Mouse (Mus musculus): ENCODE measurements around the gene Scrn2. TPM values are rescaled to one million over a fixed set of nuclear protein-coding genes. Genes with fewer than 3 reads are reported as not detected.

Scrn2 gene
- polyA plus RNA-seq, 1 experiment from 2014 or later, result 20.6 TPM

- no peaks in the 10 kb centered on the region for H3K9me3 ChIP-seq (ENCODE audit: low read length)
- H3K27me3 ChIP-seq (ENCODE audit: insufficient read depth, low read length), result no peaks in the 10 kb centered on the region
- H3K4me3 ChIP-seq (ENCODE audit: low read depth, low read length), result no peak overlapping the region
- H3K9ac ChIP-seq (replicated peaks), result no peak overlapping the region
- DNase-seq (no peak), ATAC-seq (no peak)
- peaks cover 16% of the 10 kb centered on the region for H3K4me1 ChIP-seq (ENCODE audit: insufficient read depth)
- H3K4me2 ChIP-seq (ENCODE audit: low read depth, low read length), result no peak overlapping the region
- TF ChIP-seq CTCF (IDR thresholded peaks at IDR 0.05; ENCODE audit: low read depth) (no peak), EP300 (IDR thresholded peaks at IDR 0.05; ENCODE audit: low read depth) (no peak)
- 86% methylated on average over 8 of the region's 8 CpGs for WGBS (ENCODE audit: insufficient replicate concordance)
- peaks cover 20% of the 10 kb centered on the region for H3K36me3 ChIP-seq (replicated peaks; ENCODE audit: insufficient read depth, low read length)
- no peak overlapping the region for H3K27ac ChIP-seq (ENCODE audit: low read depth)
Measured at GRCm38 (mm10) chr11:97044902-97045301, 15.2 kb downstream of the Scrn2 start.

DNA sequence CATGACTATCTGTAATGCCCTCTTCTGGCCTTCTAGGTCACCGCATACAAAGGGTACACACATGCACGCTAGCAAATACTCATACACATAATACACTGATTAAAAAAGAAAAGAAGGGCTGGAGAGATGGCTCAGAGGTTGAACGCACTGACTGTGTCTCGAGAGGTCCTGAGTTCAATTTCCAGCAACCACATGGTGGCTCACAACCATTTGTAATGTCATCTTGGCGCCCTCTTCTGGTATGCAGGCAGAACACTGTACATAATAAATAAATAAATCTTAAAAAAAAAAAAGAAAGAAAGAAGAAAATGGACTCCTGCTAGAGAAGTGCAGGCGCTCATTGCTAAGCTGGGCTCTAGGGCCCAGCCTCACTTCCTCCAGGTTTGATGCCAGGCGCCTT lies 16.1 kb downstream of the Scrn2 start:
- no peaks in the 10 kb centered on the region for H3K27me3 ChIP-seq (ENCODE audit: insufficient read depth, low read length)
- DNase-seq (no peak), ATAC-seq (no peak)
- H3K36me3 ChIP-seq (replicated peaks; ENCODE audit: insufficient read depth, low read length), result peaks cover 20% of the 10 kb centered on the region
- H3K4me2 ChIP-seq (ENCODE audit: low read depth, low read length), result no peak overlapping the region
- H3K27ac ChIP-seq (ENCODE audit: low read depth), result no peak overlapping the region
- 82% methylated on average over 7 of the region's 7 CpGs for WGBS (ENCODE audit: insufficient replicate concordance)
- H3K4me1 ChIP-seq (ENCODE audit: insufficient read depth), result peaks cover 14% of the 10 kb centered on the region
- no peak overlapping the region for H3K9ac ChIP-seq (replicated peaks)
- TF ChIP-seq EP300 (IDR thresholded peaks at IDR 0.05; ENCODE audit: low read depth) (no peak), CTCF (IDR thresholded peaks at IDR 0.05; ENCODE audit: low read depth) (peak; percentile 39)
- no peaks in the 10 kb centered on the region for H3K9me3 ChIP-seq (ENCODE audit: low read length)
- no peak overlapping the region for H3K4me3 ChIP-seq (ENCODE audit: low read depth, low read length)

- ATAC-seq, result no peak
Measured at GRCm38 (mm10) chr11:97048090-97048650, 18.4 kb downstream of the Scrn2 start.

GRCm38 (mm10) chr11:97049492-97050085 lies 19.9 kb downstream of the Scrn2 start:
- Histone ChIP-seq H3K36me3 (replicated peaks; ENCODE audit: insufficient read depth, low read length) (peaks cover 28% of the 10 kb centered on the region), H3K4me1 (ENCODE audit: insufficient read depth) (peaks cover 22% of the 10 kb centered on the region), H3K27me3 (ENCODE audit: insufficient read depth, low read length) (no peaks in the 10 kb centered on the region), H3K27ac (ENCODE audit: low read depth) (no peak overlapping the region), H3K9me3 (ENCODE audit: low read length) (no peaks in the 10 kb centered on the region), H3K4me2 (ENCODE audit: low read depth, low read length) (no peak overlapping the region), H3K9ac (replicated peaks) (no peak overlapping the region), H3K4me3 (ENCODE audit: low read depth, low read length) (no peak overlapping the region)
- no peak for TF ChIP-seq EP300 (IDR thresholded peaks at IDR 0.05; ENCODE audit: low read depth)
- TF ChIP-seq CTCF (IDR thresholded peaks at IDR 0.05; ENCODE audit: low read depth), result no peak
- WGBS (ENCODE audit: insufficient replicate concordance), result 85% methylated on average over 6 of the region's 6 CpGs
- ATAC-seq (no peak), DNase-seq (no peak)

More at GRCm38 (mm10) chr11:97048090-97048650, 18.4 kb downstream of the Scrn2 start:
- Histone ChIP-seq H3K4me2 (ENCODE audit: low read depth, low read length) (no peak overlapping the region), H3K4me1 (ENCODE audit: insufficient read depth) (peaks cover 22% of the 10 kb centered on the region), H3K9ac (replicated peaks) (no peak overlapping the region), H3K27ac (ENCODE audit: low read depth) (no peak overlapping the region), H3K4me3 (ENCODE audit: low read depth, low read length) (no peak overlapping the region), H3K36me3 (replicated peaks; ENCODE audit: insufficient read depth, low read length) (peaks cover 20% of the 10 kb centered on the region), H3K27me3 (ENCODE audit: insufficient read depth, low read length) (no peaks in the 10 kb centered on the region), H3K9me3 (ENCODE audit: low read length) (no peaks in the 10 kb centered on the region)
- no peak for DNase-seq
- 76% methylated on average over 8 of the region's 8 CpGs for WGBS (ENCODE audit: insufficient replicate concordance)
- TF ChIP-seq CTCF (IDR thresholded peaks at IDR 0.05; ENCODE audit: low read depth), result no peak
- TF ChIP-seq EP300 (IDR thresholded peaks at IDR 0.05; ENCODE audit: low read depth), result no peak

DNA sequence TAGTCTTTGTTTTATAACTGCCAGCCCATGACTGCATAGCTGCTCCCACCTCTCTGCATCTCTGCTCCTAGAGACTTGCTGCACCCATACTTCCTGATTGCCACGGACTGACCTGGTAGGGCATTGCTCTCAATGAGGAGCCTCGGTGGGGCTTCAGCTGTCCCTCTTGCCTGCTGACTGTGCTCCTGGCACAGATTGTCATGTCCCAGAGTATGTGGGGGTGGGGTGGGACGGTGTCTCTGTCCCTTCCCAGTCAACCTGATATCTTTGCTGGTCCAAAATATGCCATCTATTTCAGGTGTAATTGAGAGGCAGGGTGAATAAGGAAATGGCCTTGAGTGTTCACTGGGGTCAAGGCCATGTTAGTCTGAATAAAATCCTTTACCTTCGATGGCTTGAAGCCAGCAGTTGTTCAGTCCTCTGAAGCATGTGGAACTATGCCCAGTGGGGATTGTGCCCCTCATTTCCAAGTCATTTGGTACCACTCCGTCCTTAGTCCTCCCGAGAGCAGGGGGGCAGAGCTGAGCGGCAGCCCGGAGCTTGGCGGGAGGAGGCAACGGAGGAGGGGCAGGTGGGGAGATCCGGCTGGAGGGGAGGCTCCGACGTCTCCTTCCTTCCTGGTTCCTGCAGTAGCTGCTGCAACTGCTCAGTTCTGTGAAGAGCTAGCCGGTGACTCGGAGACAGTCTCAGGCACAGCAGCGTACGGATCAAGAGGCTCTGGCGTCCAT lies 20.6 kb downstream of the Scrn2 start, which contains the start of gene Osbpl7:
Gene Osbpl7, plus strand, starts transcription at position 413 of the 728 bp plus-strand sequence.
- H3K27ac ChIP-seq (ENCODE audit: low read depth), result 0 out of 2 replicates have a peak within 1 kb of the TSS, but pooled peaks have one; percentile 48
- H3K9me3 ChIP-seq (ENCODE audit: low read length), result no peaks in the 10 kb centered on the region
- TF ChIP-seq EP300 (IDR thresholded peaks at IDR 0.05; ENCODE audit: low read depth) (no peak), CTCF (IDR thresholded peaks at IDR 0.05; ENCODE audit: low read depth) (peak; percentile 40; the same call in 1 of the 2 replicates)
- DNase-seq (peak; percentile 67), ATAC-seq (peak; percentile 41)
- peak within 1 kb of the TSS; percentile 73 for H3K4me2 ChIP-seq (ENCODE audit: low read depth, low read length)
- peaks cover 22% of the 10 kb centered on the region for H3K4me1 ChIP-seq (ENCODE audit: insufficient read depth)
- peak within 1 kb of the TSS; percentile 65 for H3K9ac ChIP-seq (replicated peaks)
- H3K27me3 ChIP-seq (ENCODE audit: insufficient read depth, low read length), result no peaks in the 10 kb centered on the region
- H3K4me3 ChIP-seq (ENCODE audit: low read depth, low read length), result peak within 1 kb of the TSS; percentile 67
- WGBS (ENCODE audit: insufficient replicate concordance), result 4% methylated on average over 18 of the region's 18 CpGs
- H3K36me3 ChIP-seq (replicated peaks; ENCODE audit: insufficient read depth, low read length), result peaks cover 34% of the 10 kb centered on the region

- Histone ChIP-seq H3K4me2 (ENCODE audit: low read depth, low read length) (peak overlapping the region; percentile 73), H3K4me3 (ENCODE audit: low read depth, low read length) (peak overlapping the region; percentile 67), H3K9me3 (ENCODE audit: low read length) (no peaks in the 10 kb centered on the region), H3K27ac (ENCODE audit: low read depth) (0 out of 2 replicates have a peak overlapping the region, but pooled peaks have one; percentile 48), H3K27me3 (ENCODE audit: insufficient read depth, low read length) (no peaks in the 10 kb centered on the region), H3K36me3 (replicated peaks; ENCODE audit: insufficient read depth, low read length) (peaks cover 37% of the 10 kb centered on the region), H3K9ac (replicated peaks) (peak overlapping the region; percentile 65), H3K4me1 (ENCODE audit: insufficient read depth) (peaks cover 22% of the 10 kb centered on the region)
- 9% methylated on average over 13 of the region's 13 CpGs for WGBS (ENCODE audit: insufficient replicate concordance)
- DNase-seq (peak; percentile 57), ATAC-seq (peak; percentile 57)
- TF ChIP-seq EP300 (IDR thresholded peaks at IDR 0.05; ENCODE audit: low read depth) (no peak), CTCF (IDR thresholded peaks at IDR 0.05; ENCODE audit: low read depth) (no peak)
Measured at GRCm38 (mm10) chr11:97050944-97051586, 21.3 kb downstream of the Scrn2 start.

Data from liver, postnatal 0 days (tissue).